Mouse (Mus musculus) megakaryocyte progenitor cell, adult 5-6 weeks (primary cell): ENCODE measurements at regions not wholly inside any gene's neighbourhood (a gene's known extent, or its start where the extent isn't known, plus 50 kb on each side); places are given as distances from the start of the nearest gene placed in this dataset.

Experiments used
- ATAC-seq: replicated peaks from 2 replicates; pipeline ENCODE4 v1.8.0; 2016; ENCODE audit warnings: mild to moderate bottlenecking, moderate TSS enrichment, inconsistent platforms; ENCODE audit not compliant: poor library complexity

DNA sequence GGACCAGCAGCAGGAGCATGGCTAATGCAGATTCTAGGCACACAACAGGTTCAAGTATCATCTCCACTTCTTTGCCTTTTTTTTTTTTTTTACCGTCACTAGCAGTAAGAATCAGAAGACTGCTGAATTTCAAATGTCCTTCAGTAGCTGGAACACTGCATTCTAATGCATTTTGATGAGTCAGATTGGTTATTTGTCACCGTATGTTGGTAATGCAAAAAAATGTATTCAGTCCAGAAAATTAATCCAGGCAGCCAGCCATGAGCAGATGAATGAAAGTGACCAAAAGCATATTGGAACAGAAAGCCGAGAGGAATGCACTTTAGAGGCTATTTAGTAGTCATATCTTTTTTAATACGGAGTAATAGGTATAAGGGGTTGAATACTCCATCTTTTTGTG is 322.4 kb upstream of the Pard3b start:
- no peak for ATAC-seq

DNA sequence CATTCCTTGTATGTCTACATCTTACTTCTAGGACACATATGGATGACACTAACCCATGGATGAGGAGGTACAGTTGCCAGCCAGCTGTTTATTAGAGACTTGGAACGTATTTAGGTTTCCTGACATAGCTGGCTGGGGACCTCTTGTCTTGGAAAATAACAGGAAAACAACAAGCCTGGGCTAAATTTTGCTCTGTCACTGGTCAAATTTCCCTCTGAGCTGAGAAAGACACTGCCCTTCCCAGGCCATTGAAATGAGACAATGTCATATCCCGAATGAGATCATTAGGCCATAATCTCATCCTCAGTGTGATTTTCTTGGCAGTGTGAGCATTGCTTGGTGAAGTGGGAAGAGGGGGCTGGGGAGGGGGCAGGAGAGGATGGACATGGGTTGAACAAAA is 321.9 kb upstream of the Pard3b start:
- ATAC-seq: no peak

DNA sequence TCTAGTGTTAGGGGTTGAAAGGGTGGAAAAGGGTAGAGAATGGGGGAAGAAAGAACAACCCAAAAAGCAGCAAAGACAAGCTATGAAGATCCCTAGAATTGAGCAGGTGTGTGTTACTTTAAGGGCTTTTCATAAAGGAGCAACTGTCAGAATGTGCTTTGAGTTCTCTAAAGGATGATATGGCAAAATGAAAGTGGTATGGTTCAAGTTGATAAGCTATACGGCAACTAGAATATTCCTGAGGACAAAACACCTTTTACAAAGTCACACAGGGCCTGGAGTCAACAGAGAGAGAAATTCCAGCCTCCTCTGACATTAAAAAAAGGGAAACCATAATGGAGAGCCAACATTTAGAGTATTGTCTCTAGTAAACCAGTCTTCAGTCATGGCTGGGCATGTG is 320.6 kb upstream of the Pard3b start:
- ATAC-seq: no peak

DNA sequence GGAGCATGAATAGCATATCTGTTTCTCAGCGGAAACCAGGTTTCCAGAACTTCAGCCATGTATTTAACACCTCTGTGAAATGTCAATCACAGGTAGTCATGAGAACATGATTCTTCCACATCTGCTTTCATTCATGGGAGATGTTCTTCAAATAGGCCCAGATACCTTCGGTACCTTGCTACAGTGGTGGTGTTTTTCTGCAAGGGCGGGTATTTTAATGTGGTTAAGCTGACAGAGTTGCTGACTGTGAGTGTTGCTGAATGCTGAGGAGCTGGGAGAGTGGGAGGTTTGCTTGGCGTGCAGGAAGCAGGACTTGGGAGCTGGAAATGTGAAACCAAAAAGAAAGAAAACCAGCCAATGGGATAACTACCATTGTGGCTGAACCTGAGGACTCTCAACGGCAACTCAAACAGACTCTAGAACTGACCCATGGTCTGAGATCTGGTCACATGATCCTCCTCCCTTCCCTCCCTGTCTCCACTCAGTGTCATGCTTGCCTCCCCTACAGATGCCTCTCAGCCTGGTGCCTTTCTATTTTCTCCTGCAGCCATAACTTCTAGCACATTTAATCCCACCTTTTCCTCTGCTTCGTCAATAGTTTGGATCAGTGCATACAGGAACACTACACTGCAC is 317.0 kb upstream of the Pard3b start:
- no peak for ATAC-seq

DNA sequence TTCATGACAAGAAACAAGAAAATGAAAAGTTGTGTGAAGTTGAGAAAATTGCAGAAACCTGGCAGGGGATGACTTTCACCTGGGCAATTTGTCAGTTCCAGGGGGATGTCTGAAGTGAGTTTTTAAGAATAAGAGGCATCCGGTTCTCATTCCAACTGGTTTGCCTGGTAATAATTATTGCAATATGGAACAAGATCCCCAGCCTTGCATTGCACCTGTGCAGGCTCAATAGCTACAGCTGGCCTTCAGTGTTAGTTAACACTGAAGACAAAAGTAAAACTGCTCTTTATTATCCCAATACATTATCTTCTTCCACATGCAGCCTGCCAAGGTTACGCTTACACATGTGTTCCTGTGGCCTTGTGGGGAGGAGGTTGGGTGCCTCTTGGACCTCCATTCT is 307.2 kb upstream of the Pard3b start:
- ATAC-seq: no peak

DNA sequence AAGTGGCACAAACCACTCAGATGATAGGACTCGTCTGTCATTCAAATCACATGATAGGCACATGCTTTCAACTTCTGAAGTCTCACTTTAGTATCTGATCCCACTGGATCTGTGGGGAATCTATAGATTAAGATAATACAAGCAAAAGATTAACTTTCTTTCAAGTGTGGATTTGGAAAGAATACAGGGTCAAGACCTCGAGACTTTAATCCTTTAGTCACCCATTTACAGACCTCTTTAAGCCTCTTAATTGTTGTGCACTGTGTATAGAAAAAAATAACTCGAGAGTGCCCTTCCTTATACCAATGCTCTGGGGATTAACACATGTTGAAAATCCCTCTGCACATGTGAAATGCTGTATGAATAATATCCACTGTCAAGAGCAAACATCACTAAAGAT is 306.7 kb upstream of the Pard3b start:
- ATAC-seq: no peak

DNA sequence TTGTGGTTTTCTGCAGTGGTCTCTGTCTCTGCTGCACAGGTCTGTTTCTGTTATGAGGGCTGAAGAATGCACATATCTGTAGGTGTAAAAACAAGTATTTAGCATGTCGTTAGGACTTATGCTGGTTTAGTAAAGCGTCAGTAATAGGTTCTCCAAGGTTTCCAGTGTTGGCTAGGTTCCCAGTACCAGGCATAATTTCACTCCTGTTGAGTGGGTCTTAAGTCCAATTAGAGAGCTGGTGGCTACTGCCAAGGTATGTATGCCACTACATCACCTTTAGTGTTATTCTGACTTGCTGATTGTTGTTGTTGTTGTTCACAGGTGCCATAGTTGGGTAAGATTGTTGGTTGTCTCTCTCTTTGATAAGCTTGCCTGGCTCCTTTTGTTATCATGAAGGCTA is 302.3 kb upstream of the Pard3b start:
- ATAC-seq: no peak

DNA sequence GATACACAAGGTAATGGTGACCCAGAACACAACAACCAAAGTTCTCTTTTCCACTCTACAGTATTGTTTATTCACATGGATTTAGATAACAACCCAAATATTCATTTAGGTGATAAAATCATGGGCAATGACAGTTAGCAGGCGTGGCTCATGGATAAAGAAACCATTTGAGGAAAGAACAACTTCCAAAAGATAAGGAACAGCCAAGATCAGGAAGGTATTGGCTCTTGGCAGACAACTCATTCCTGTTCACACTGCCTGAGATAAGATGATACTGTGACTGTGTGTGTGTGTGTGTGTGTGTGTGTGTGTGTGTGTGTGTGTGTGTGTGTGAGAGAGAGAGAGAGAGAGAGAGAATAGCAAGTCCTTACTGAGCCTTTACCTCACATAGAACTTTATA is 285.7 kb upstream of the Pard3b start:
- ATAC-seq: peak; percentile 70

DNA sequence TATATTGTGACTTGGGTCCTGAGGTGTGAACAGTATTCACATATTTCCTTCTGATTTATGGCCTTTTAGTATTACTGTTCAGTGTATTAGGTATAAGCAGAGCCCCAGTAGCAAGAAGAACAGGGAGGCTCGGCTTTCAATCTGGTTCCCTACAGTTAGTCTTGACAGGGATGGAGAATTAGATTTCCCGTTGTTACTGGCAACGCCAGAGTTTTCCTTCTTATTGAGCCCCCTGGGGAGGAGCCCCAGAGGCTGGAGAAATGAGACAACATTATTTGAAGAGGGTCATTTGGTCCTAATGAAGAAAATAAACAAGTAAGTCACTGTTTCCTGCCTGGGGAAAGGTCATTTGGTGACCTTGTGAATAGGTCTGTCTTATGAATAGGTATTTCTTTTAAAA is 285.1 kb upstream of the Pard3b start:
- no peak for ATAC-seq

DNA sequence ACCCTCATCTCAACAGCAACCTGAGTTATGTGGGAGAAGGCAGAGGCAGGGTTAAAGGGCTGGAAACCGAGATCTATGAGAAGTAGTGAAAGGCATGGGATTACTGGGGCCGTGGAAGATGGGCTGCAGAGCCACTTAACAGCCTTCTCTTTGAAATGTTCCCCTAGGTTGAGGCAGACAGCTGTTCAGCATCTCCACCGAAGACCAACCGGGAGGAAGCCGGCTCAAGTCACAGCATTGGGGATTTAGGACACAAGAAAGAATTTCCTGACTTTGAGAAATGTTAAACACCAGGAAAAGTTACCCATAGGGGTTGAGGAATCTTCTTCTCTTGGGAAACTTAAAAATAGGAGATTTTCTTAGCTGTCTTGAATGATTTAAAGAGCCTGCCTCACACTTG is 283.4 kb upstream of the Pard3b start:
- ATAC-seq: no peak

DNA sequence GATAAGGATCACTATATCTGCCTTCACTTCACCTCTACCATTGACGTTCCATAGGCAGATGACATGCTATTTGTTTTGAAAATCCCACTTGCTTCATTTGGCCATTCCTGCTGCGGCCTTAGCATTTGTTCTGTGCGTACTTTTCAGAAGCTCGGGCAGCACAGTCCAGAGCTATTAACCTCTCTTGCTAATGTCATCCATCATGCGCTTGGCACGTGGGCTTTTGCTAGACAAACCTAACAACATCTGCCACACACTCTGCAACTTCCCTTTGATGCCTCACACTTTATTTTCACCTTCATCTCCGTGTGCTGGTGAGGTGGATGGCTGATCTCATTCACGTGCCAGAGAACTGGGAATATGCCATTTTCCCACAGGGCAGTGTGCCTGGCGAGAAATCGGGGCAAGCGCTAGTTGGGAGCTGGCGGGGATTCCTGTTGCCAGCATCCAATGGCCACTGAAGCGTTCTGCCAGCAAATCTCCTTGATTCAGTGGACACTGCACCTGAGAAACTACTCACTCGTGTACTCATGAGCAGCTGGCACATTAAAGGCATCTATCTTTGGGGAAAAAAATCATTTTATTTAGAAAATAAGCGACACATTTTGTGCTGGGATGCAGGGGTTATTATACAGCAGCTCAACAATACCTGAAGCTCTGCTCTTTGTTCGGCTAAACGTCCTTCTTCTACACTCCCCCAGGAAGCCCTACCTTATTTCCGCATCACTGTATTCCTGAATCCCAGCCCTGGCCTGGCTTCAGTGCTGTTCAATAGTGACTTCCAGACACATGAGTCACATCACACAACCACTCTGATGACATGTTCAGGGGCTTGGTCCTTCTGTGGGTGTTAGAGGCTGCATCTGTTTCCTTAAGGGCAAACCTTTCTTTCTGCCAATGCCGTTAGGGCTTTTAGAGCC is 279.4 kb upstream of the Pard3b start:
- ATAC-seq: no peak

DNA sequence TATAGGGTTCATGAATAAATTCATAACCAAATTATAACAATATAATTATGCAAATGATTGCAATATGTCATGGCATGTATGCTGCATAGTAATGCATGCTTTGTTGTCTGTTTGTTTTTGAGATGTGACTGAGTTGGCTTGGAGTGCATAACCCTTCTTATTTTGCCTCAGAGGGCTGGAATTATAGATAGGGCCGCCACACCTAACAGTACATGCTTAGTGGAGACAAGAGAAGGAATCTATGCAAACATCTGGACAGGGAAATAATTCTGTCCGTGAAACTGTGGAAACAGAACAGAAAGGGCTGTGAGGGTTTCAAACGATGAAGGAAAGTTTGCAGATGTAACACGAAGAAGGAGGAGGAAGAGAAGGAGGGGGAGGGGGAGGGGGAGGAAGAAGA is 266.0 kb upstream of the Pard3b start:
- peak; percentile 61 for ATAC-seq

DNA sequence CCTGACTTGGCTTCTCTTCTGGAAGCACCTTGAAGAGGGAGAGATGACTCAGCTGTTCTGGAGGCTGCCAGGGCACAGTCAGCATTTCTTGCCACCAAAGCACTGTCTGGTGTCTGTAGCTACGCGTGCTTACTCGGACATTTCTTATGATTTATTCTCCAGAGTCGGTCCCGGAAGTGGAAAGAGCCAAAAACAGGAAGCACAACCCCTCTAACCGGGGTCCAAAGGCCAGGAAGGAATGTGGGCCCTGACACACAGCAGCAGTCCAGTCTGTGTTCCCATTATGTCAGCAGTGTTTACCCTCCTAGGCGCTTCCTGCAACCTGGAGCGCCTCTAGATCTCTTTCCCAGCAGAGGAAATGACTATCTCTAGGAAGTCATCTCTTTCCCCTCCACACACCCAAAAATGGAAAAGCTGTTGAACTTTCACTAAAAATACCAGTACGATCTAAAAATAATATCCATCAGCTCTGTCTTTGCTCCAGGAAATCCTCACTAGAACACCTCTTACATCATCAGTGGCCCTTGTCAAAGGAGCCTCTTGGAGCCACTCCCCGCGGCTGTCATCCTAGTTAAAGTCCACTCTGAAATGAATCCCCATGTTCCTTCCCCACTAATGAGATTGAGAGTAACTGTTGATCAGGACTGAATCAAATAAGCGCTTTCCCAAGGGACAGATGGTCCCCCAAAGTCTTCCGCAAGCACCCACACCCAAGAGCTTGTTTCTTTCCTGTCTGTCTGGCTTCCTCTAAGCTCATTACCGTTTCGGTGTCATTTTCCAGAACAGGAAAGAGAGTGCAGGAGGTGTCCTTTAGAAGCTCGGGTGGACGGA is 264.7 kb upstream of the Pard3b start:
- 0 out of 2 replicates have a peak, but pooled peaks have one; percentile 17 for ATAC-seq

DNA sequence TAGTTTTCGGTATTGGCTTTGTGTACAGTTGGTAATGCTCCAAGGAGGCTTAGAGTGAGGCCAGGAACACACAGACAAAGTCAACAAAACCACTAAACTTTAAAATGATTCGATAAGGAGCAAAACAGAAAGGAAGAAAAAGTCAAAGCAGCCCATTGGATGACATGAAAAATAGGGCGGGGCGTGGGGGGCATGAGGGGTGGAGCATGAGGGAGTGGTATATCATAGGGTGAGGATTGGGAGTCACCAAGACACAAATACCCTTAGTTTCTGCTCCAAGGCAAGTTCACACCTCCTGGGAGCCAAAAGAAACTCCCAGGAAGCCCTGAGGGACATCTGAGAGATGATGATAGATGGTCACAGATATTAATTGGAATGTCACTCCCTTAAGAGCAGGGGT is 262.2 kb upstream of the Pard3b start:
- ATAC-seq: peak; percentile 40

DNA sequence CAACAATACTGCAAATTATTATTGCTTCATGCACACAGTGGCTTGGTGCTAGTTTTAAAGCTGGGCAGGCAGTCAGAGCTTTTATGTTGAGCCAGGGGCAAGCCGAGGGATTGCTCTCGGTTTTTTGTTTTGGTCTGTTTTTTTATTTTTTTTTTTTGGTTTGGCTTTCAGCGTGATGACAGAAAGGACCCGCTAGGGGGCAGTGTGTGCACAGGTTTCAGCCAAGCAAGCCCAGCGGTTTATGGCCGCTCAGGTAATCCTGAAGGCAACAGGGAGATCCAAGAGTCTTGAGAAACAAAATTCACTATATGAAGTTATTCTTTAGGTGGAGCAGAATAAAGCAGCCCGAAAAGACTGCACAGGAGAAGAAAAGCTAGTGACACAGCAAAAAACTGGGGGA is 261.6 kb upstream of the Pard3b start:
- peak; percentile 65 for ATAC-seq

DNA sequence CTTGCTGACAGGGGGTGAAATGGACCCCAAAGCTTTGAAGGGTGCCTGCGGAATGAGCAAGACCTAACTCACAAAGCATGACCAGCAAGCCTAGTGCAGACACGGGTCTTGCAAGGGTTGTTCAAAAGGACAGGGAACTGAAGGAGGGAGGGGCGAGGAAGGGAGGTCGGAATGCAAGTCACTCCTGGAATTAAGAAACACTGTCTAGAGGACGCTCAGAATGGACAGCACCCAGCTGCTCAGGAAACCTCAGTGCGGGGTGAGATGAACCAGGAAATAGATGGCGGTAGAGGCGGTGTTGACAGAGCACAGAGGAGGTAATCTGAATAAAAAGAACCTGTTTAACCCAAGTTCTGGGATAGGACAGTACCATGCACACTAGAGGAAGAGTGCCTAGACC is 260.4 kb upstream of the Pard3b start:
- ATAC-seq: peak; percentile 45

DNA sequence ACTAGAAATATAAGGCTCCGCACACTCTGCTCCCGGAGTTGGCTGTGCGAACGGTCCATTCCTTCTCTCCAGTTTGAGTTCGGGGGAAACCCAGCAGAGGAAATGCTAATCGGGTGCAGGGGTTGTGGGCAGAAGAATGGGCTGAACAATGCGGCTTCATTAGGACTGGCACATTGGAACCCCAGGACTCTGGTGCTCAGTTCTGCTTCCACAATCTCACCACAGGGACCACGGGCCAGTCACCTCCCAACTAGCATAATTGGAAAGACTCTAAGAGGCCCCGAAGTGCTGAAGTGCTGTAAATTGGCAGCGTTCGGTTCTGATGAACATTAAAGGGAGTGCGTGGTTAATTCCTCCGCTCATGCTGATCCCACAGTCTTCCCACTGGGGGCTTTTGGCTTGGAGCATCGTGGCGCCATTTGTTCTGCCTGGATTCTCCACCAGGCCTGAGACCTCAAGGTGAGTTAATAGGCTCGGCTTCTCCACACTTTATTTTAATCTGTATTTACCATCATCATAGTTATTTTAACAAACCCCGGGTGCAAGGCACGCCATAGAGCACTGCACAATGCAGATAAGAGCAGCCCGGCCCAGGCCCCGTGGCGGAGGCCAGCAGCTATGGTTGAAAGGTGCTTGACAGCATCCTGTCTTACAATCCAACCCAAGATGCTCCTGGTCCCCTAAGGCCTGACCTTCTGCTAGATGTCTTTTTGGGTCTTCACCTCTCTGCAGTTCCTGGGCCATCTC is 258.7 kb upstream of the Pard3b start:
- 0 out of 2 replicates have a peak, but pooled peaks have one; percentile 18 for ATAC-seq

DNA sequence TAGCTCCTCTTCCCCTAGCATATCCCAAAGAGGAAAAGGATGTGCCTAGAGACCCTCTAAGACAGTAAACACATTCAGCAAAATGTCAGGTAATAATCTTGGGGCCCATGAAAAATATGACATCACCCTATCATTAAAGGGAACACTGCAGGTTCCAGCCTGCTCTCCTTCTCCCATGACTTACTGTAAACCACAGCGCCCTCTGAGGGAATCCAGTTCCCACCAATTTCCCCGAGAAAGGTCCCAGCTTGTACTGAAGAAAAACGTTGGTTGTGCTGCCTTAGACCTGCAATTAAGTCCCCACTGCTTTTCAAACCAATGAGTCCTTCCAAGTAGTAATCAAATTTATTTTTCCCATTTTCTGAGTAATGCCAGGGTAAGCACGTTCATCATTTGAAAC is 251.0 kb upstream of the Pard3b start:
- no peak for ATAC-seq

DNA sequence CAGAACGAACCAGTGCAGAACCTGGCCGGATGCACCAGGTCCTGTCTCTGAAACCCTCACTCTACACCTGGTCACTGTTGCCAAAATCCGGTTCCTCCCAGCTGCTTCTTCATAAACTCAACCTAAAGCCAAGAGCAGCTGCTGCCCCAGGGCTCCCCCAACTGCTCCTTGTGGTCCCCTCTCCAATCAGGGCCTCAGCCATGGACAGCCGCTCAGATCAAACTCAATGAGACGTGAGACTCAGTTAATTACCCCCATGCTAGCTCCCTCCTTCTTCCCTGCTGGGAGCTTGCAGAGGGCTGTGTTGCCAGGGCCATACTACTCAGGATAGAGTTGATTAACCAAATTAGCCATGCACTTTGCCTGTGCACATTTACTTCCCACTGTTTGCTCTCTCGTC is 240.8 kb upstream of the Pard3b start:
- ATAC-seq: no peak

DNA sequence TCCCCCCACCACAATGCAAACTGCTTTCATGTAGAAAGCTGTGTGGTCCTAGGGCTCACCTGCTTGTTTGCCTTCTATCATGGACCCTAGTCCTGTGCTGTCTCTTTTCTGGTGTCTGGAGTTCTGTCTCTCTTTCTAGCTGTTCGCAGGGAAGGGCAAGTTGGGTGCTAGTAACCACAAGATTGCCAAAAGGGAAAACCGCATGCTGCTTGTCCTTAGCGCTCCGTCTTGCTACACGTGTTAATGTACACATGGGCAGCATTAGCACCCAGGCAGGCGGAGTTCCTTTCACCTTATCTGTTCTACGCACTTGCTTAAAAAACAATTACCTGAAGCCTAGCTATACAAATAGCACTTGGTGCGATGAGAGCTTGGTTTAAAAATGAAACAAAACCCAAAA is 236.3 kb upstream of the Pard3b start:
- ATAC-seq: peak; percentile 76

DNA sequence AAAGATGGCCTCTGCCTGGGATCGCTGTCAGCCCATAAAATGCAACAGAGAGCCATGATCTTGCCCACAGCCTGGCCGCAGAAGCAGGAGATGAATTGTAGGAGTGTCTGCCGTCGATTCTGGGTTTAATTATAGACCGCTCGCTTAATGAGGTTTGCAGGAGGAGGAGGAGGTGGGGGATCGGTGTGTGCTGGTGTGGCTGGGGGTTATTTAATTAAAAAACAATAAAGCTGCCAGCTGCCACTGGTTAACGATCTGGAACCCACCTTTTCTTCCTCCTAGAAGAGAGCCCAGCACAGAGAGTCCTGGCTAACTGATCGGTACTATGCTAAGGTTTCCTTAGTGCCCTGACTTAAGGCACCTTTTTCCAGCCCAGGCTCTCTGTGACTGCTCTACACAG is 231.4 kb upstream of the Pard3b start:
- ATAC-seq: no peak
